Mouse (Mus musculus) lung, adult 2 months (tissue): Measurements from ENCODE around the gene Fancd2. TPM values are rescaled to one million over a fixed set of nuclear protein-coding genes. Genes with fewer than 3 reads are reported as not detected.

Experiments
- DNase-seq: peaks from one replicate; pipeline ENCODE4 v3.0.0; 2022
- H3K4me1 ChIP-seq: fragments of 200-500 bp; 2 replicates; pipeline ENCODE4 v1.6.1; 2011; ENCODE audit warnings: low read length; ENCODE audit not compliant: control insufficient read depth, insufficient read depth
- H3K4me3 ChIP-seq: fragments of 200-500 bp; replicated peaks from 2 replicates; pipeline ENCODE3; 2011; ENCODE audit warnings: low read depth, mild to moderate bottlenecking, control low read depth, low read length; ENCODE audit errors: extremely low read depth
- CTCF ChIP-seq: fragments of 200-500 bp; IDR thresholded peaks from 2 replicates; pipeline ENCODE4 v1.5.1; 2011; ENCODE audit warnings: mild to moderate bottlenecking, low read length, control low read depth; ENCODE audit not compliant: insufficient read depth
- POLR2A ChIP-seq: fragments of 200-500 bp; IDR thresholded peaks from 2 replicates; pipeline ENCODE4 v1.6.1; 2011; ENCODE audit warnings: low read depth, mild to moderate bottlenecking, control low read depth, low read length, borderline replicate concordance; ENCODE audit errors: extremely low read depth
- WGBS: fragments of 180-500 bp; shearing (Covaris S2); methylation state at CpG from one replicate; pipeline ENCODE4 v1.1.7; 2018; 5-methylcytosine and 5-hydroxymethylcytosine counted together
- polyA plus RNA-seq: library from polyadenylated mRNA; depleted of rRNA; stranded (reverse); fragments of >200 nt; gene quantifications from 2 replicates; pipeline ENCODE4 v1.2.3, GENCODE M21; 2012

Fancd2 gene
- polyA plus RNA-seq, 1 experiment, result 1.2 TPM

DNA sequence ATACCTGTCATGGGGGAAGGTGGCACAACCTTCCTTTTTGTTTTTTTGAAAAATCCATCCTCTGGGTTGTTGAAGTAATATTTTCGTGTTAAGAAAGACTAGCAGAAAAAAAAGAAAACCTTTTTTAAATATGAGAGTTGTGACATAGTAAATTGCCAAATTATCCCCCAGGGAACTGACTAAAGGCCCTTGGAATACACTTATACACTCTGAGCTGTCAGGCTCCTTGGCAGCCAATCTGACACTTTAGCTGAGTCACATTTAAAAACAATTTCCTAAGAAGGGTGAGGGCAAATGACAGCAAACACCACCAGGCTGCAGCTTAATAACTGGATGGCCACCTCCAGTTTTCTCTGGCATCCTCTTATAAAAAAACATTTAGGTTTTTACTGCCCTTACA, 9.2 kb upstream of the Fancd2 start:
- no peak for DNase-seq
- no peaks in the 10 kb centered on the region for H3K4me1 ChIP-seq
- no peak overlapping the region for H3K4me3 ChIP-seq
- 72% methylated on average over 1 of the region's 1 CpGs for WGBS
- no peak for TF ChIP-seq CTCF
- no peak for TF ChIP-seq POLR2A

DNA sequence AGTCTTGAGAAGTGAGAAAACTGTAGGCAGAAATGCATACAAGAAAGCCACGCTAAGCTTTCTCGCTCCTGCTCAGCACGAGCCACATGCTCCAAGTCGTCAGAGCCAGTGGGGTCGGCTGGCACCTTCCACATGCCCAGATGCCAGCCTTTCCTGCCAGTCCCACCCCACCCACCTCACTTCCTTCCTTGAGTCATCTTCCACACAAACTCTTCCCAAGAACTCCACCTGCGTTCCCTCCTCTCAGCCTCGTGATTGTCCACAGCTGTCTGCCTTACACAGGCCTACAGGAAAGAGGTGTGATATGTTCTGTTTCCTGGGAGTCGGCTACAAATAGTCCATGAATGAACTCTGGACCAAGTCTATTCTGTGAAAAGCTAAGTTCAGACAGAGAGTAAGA, 8.1 kb upstream of the Fancd2 start:
- Histone ChIP-seq H3K4me3 (no peak overlapping the region), H3K4me1 (no peaks in the 10 kb centered on the region)
- TF ChIP-seq POLR2A, result no peak
- TF ChIP-seq CTCF, result no peak
- WGBS, result 54% methylated on average over 8 of the region's 8 CpGs
- DNase-seq, result no peak

DNA sequence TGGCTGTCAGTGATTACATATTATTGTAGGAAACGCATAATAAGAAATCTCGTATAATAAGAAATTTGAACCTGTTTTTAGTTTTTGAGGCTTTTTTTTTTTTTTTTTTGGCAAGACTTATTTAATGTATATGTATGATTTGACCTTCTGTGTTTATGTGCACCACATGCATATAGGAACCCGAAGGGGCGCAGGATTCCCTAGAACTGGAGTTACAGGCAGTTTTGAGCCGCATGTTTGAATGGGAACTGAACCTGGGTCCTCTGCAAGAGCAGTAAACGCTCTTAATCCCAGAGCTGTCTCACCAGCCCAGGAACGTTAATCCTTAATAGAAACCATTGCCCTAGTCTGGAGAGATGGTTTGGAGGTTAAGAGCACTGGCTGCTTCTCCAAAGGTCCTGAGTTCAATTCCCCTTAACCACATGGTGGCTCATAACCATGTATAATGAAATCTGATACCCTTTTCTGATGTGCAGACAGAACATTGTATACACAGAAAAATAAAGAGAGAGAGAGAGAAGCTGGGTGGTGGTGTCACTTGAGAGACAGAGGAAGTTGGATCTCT, 440 bp downstream of the Fancd2 start:
- no peak for DNase-seq
- no peak for TF ChIP-seq POLR2A
- TF ChIP-seq CTCF, result no peak
- WGBS, result 6% methylated on average over 7 of the region's 7 CpGs
- peak overlapping the region; percentile 80 for H3K4me3 ChIP-seq
- H3K4me1 ChIP-seq, result peaks cover 7% of the 10 kb centered on the region

DNA sequence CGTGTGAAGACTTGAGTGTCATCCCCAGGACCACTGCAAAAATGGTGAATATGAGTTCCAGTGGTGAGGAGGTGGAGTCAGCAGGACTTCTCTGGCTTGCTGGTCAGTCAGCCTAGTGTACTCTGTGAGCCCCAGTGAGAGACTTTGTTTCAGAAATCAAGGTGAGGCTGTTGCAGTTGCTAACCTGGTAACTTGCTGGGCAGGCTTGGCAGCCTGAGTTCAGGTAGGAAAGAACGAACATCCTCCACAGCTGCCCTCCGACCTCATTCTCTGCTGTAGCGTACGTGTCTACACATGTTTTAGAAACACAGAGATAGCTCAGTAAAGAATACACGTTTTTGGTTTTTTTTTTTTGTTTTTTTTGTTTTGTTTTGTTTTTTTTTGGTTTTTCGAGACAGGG, 3.4 kb downstream of the Fancd2 start:
- no peak for DNase-seq
- 80% methylated on average over 7 of the region's 7 CpGs for WGBS
- TF ChIP-seq CTCF, result no peak
- TF ChIP-seq POLR2A, result no peak
- peaks cover 4% of the 10 kb centered on the region for H3K4me1 ChIP-seq
- H3K4me3 ChIP-seq, result no peak overlapping the region

DNA sequence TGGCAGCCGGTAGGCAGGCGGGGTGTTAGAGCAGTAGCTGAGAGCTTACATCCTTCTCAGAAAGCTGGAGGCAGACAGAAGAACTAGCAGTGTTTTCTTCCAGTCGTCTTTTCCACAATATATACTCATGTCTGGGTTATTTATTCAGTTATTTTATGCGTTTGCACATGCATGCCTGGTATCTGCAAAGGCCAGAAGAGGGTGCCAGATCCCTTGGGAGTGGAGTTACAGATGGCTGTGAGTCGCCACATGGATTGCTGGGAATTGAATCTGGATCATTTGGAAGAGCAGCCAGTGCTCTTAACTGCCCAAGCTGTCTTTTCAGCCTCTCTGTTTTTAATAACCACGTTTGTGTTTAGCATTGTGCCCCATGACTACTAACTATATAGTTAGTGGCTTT, 10.1 kb downstream of the Fancd2 start:
- Histone ChIP-seq H3K4me3 (no peak overlapping the region), H3K4me1 (no peaks in the 10 kb centered on the region)
- TF ChIP-seq CTCF (no peak), POLR2A (no peak)
- no peak for DNase-seq
- WGBS, result 86% methylated on average over 6 of the region's 6 CpGs

DNA sequence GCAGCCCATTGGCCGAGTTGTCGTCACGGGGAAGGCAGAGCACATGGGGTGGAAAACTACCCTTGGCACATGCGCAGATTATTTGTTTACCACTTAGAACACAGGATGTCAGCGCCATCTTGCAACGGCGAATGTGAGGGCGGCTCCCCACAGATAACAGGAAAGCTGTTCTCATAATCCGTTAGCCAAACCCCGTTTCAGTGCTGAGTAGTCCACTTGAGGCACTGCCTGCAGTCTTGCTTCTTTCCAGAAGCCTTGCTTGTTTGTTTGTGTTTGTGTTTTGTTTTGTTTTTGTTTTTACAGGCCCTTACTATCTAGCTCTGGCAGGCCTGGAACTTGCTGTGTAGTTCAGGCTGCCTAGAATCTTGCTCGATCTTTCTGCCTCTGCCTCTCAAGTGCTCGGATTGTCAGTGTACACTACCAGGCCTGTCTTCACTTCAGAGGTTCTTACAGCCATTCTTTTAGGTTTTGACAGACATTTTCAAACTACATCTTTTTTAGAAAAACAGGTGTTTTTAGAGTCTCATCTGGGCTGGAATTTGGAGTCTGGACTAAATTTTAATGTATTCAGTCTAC, 12.5 kb downstream of the Fancd2 start:
- 87% methylated on average over 12 of the region's 12 CpGs for WGBS
- DNase-seq, result no peak
- TF ChIP-seq POLR2A (no peak), CTCF (no peak)
- Histone ChIP-seq H3K4me1 (no peaks in the 10 kb centered on the region), H3K4me3 (no peak overlapping the region)

DNA sequence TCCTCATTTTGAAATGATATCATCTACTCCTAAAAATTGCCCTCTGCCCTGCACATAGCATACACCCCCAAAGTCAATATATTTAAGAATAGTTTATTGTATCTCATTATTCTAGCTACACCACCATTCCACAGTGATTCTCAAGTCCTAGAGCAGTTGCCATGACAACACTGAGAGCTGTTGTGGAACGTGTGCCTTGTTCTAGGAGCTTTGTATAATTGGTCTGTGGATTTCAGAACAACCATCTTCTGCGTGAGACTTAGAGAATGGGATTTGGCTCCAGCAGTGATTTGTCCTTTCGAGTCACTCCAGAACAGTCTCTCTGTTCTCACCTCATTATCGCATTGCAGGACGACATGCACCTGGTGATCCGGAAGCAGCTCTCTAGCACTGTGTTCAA, 28.3 kb downstream of the Fancd2 start:
- no peak for DNase-seq
- no peak for TF ChIP-seq CTCF
- no peak for TF ChIP-seq POLR2A
- 80% methylated on average over 6 of the region's 6 CpGs for WGBS
- no peak overlapping the region for H3K4me3 ChIP-seq
- no peaks in the 10 kb centered on the region; the same call in 1 of the 2 replicates for H3K4me1 ChIP-seq

DNA sequence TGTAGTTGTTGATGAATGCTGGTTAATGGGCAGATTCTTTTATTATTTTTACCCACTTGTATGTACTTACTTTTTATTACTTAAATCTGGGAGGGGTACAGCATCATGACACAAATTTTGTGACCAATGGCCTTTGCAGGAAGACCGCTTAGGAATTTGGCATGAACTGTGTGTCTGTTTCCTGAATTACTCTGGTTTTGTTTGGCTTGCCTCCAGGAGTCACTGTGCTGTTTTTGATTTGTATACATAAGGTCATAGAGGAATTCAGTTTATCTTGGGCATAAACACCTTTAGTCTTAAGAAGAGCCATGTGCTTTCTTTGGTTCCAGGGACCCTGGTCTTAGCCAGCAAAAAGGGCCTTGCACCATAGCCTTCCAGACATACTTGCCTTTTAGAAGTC, 33.1 kb downstream of the Fancd2 start:
- 27% methylated on average over 1 of the region's 1 CpGs for WGBS
- no peak for TF ChIP-seq POLR2A
- no peak for TF ChIP-seq CTCF
- Histone ChIP-seq H3K4me3 (no peak overlapping the region), H3K4me1 (no peaks in the 10 kb centered on the region; the same call in 1 of the 2 replicates)
- no peak for DNase-seq

DNA sequence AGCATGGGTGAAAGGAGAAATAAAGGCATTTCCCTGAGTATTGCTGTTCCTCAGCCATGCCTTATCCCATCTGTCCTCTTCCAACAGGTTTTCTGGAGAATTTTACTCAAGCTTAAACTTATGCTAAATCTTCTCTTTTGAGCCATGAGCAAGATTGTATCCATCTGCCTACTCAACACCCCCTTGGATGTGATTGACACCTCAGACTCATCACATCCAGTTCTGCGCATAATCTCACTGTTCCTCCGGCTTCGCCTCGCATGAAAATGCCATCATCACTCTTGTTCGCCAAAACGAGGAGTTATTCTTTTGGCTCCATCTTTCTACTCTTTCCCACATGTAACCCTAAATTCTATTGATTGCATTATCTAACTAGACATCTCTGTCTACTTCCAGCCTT, 44.6 kb downstream of the Fancd2 start:
- no peak overlapping the region for H3K4me3 ChIP-seq
- DNase-seq, result no peak
- TF ChIP-seq POLR2A, result no peak
- no peak for TF ChIP-seq CTCF
- H3K4me1 ChIP-seq, result no peaks in the 10 kb centered on the region
- WGBS, result 98% methylated on average over 6 of the region's 6 CpGs

DNA sequence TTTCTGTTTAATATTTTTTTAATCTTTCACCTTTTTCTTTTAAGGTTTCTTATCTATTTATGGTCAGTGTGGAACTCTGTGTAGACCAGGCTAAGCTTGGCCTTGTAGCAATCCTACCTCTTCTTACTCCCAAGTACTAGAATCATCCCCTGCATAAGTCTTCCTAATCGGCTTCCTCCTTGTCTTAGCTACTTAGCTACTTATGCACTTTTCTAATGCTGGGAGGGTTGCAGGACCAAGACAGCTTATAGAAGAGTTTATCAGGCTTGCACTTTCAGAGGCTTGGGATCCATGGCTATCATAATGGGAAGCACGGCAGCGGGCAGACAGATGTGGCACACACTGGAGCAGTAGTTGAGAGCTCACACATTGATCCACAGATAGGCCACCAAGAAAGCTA, 47.8 kb downstream of the Fancd2 start:
- WGBS, result 93% methylated on average over 3 of the region's 3 CpGs
- no peak for TF ChIP-seq CTCF
- TF ChIP-seq POLR2A, result no peak
- H3K4me3 ChIP-seq, result no peak overlapping the region

DNA sequence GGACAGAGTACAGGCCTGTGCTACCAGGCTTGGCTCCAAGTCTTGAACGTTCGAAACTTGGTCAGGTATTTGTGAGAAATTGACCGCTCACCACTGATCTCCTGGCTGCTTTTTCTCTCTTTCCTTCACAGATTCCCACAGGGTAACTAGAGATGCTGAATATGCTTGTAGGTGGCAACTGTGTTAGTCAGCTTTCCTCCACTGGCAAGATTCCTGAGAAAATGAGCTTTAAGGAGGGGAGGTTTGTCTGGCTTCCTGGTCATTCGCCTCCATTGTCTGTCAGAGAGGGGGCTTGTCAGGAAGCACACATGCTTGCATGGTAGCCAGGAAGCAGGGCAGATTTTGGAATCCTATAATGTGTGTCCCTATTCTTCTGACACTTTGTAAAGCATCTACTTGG, 51.5 kb downstream of the Fancd2 start:
- H3K4me1 ChIP-seq, result no peaks in the 10 kb centered on the region; the same call in 1 of the 2 replicates
- WGBS, result 85% methylated on average over 4 of the region's 4 CpGs
- no peak for TF ChIP-seq CTCF
- TF ChIP-seq POLR2A, result no peak
- no peak overlapping the region for H3K4me3 ChIP-seq
- DNase-seq, result no peak

More for the DNA sequence above, 47.8 kb downstream of the Fancd2 start:
- H3K4me1 ChIP-seq, result no peaks in the 10 kb centered on the region
- no peak for DNase-seq
